Mouse (Mus musculus): ENCODE results near the gene Msto1. TPM values are rescaled to one million over a fixed set of nuclear protein-coding genes. Genes with fewer than 3 reads are reported as not detected.

Gene Msto1
- polyA plus RNA-seq, 1 experiment from 2014 or later: 40.5 TPM

DNA sequence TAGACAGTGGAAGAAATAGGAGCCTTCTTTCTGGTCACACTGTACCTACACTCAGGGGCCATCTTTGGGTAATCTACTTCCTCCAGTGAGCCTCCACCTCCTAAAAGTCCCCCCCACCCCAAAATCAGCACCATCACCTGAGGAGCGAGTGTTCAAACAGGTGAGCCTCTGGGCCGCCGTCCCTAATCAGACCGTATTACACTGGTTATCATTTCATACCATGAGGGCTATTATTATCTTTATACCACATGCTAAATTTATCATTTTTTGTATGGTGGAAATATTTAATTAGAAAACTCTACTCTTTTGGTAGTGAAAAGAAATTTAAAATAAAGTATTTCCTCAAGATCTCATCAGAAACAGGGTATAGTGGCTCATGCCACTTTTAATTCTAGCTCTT, 30.3 kb upstream of the Msto1 start:
- no peak overlapping the region for H3K9ac ChIP-seq (replicated peaks; ENCODE audit: low read depth, low read length)
- no peak overlapping the region for H3K4me2 ChIP-seq (replicated peaks; ENCODE audit: low read depth, low read length)
- H3K36me3 ChIP-seq (ENCODE audit: control insufficient read depth, insufficient read depth, low read length): peaks cover 22% of the 10 kb centered on the region
- WGBS: 82% methylated on average over 4 of the region's 4 CpGs
- H3K27ac ChIP-seq (ENCODE audit: low read length): no peak overlapping the region
- no peaks in the 10 kb centered on the region for H3K27me3 ChIP-seq (ENCODE audit: control insufficient read depth, insufficient read depth, low read length)
- H3K4me3 ChIP-seq (ENCODE audit: low read depth, low read length): no peak overlapping the region
- no peaks in the 10 kb centered on the region for H3K9me3 ChIP-seq (ENCODE audit: control insufficient read depth, low read depth, low read length)
- no peak for ATAC-seq (ENCODE audit: insufficient number of reproducible peaks, insufficient read depth, low FRiP score, low read depth)
- H3K4me1 ChIP-seq (ENCODE audit: control insufficient read depth, insufficient read depth, low read length): peaks cover 12% of the 10 kb centered on the region; the same call in 1 of the 2 replicates

DNA sequence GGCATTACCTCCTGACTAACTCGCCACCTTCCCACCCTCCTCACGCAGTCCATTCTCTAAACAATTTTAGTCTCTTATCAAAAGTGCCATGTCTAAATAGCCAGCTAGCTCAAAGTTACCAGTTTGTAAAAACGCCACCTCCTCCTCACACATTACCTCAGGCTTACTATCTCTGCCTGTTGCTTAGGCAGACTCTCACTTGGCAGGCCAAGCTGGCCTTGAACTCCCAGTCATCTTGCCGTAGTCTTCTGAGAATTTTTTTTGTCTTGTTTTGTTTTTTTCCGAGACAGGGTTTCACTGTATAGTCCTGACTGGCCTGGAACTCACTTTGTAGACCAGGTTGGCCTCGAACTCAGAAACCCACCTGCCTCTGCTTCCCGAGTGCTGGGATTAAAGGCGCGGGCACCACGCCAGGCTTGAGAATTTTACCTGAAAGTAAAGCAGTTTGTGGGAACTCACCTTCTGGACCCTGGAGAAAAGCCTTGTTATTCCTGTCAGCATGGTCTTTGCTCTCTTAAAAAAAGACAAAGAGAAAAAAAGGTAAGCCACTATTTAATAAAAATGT, 28.6 kb upstream of the Msto1 start:
- WGBS: 94% methylated on average over 10 of the region's 10 CpGs
- Histone ChIP-seq H3K27ac (ENCODE audit: low read length) (no peak overlapping the region), H3K4me1 (ENCODE audit: control insufficient read depth, insufficient read depth, low read length) (no peaks in the 10 kb centered on the region), H3K4me3 (ENCODE audit: low read depth, low read length) (no peak overlapping the region), H3K36me3 (ENCODE audit: control insufficient read depth, insufficient read depth, low read length) (peaks cover 35% of the 10 kb centered on the region), H3K27me3 (ENCODE audit: control insufficient read depth, insufficient read depth, low read length) (no peaks in the 10 kb centered on the region), H3K9ac (replicated peaks; ENCODE audit: low read depth, low read length) (no peak overlapping the region), H3K4me2 (replicated peaks; ENCODE audit: low read depth, low read length) (no peak overlapping the region), H3K9me3 (ENCODE audit: control insufficient read depth, low read depth, low read length) (no peaks in the 10 kb centered on the region)
- no peak for ATAC-seq (ENCODE audit: insufficient number of reproducible peaks, insufficient read depth, low FRiP score, low read depth)

DNA sequence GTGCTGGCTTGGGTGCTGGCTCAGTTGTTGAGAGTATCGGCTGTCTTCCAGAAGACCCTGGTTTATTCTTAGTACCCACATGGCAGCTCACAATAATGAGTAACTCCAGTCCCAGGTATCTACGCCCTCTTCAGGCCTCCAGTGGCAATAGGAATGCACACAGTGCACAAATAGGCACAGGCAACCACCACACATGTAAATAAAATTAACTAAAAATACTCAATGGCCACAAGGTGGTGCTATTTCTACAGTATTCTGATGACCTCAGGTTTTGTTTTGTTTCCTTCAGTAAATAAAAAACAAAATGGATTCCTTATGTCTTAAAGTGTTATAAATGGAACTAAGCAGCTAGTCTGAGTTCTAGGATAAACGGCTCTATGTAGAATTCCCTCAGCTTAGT, 25.9 kb upstream of the Msto1 start:
- Histone ChIP-seq H3K4me1 (ENCODE audit: control insufficient read depth, insufficient read depth, low read length) (no peaks in the 10 kb centered on the region), H3K9me3 (ENCODE audit: control insufficient read depth, low read depth, low read length) (no peaks in the 10 kb centered on the region), H3K36me3 (ENCODE audit: control insufficient read depth, insufficient read depth, low read length) (peaks cover 52% of the 10 kb centered on the region), H3K4me3 (ENCODE audit: low read depth, low read length) (no peak overlapping the region), H3K27ac (ENCODE audit: low read length) (no peak overlapping the region), H3K9ac (replicated peaks; ENCODE audit: low read depth, low read length) (no peak overlapping the region), H3K27me3 (ENCODE audit: control insufficient read depth, insufficient read depth, low read length) (no peaks in the 10 kb centered on the region), H3K4me2 (replicated peaks; ENCODE audit: low read depth, low read length) (no peak overlapping the region)
- 77% methylated on average over 3 of the region's 3 CpGs for WGBS
- no peak for ATAC-seq (ENCODE audit: insufficient number of reproducible peaks, insufficient read depth, low FRiP score, low read depth)

DNA sequence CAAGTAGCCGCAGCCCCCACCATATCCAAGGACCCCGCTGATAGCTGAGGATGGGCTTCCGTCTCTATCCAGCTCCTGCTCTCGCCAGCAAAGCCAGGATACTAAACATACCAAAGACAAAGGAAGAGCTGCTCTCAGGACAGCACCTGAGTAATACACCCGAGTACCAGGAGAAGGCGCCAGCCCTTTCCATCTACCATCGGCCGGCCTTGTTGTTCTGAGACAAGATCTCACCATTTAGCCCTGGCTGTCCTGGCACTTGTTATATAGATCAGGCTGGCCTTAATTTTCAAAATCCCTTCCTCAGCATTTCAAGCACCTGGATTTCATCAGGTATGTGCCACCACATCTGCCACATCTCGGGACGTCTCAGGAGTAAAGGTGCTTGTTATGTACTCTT, 25.3 kb upstream of the Msto1 start:
- peaks cover 59% of the 10 kb centered on the region for H3K36me3 ChIP-seq (ENCODE audit: control insufficient read depth, insufficient read depth, low read length)
- H3K4me3 ChIP-seq (ENCODE audit: low read depth, low read length): no peak overlapping the region
- H3K27ac ChIP-seq (ENCODE audit: low read length): no peak overlapping the region
- H3K4me1 ChIP-seq (ENCODE audit: control insufficient read depth, insufficient read depth, low read length): no peaks in the 10 kb centered on the region
- H3K4me2 ChIP-seq (replicated peaks; ENCODE audit: low read depth, low read length): no peak overlapping the region
- no peaks in the 10 kb centered on the region for H3K27me3 ChIP-seq (ENCODE audit: control insufficient read depth, insufficient read depth, low read length)
- no peak overlapping the region for H3K9ac ChIP-seq (replicated peaks; ENCODE audit: low read depth, low read length)
- no peaks in the 10 kb centered on the region for H3K9me3 ChIP-seq (ENCODE audit: control insufficient read depth, low read depth, low read length)
- ATAC-seq (ENCODE audit: insufficient number of reproducible peaks, insufficient read depth, low FRiP score, low read depth): no peak
- WGBS: 92% methylated on average over 10 of the region's 10 CpGs

DNA sequence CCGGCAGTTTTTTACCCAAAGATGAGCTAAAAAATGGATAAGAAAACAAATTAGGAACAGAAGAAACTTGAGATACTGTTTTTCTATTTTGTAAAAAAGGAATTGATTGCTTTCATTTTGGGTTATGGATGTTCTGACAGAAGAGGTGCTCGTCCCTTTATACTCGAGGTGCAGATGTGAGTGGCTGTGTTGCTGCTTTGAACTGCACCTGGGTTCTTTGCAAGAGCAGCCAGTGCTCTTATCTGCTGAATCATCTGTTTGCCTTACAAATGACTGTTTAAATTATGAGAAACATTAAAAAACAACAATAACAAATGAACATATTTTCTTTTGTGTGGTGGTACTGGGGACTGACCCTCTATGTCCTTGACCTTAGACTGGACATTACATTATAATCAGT, 15.7 kb upstream of the Msto1 start:
- no peak overlapping the region for H3K4me3 ChIP-seq (ENCODE audit: low read depth, low read length)
- ATAC-seq (ENCODE audit: insufficient number of reproducible peaks, insufficient read depth, low FRiP score, low read depth): no peak
- H3K4me2 ChIP-seq (replicated peaks; ENCODE audit: low read depth, low read length): no peak overlapping the region
- no peaks in the 10 kb centered on the region for H3K27me3 ChIP-seq (ENCODE audit: control insufficient read depth, insufficient read depth, low read length)
- no peak overlapping the region for H3K27ac ChIP-seq (ENCODE audit: low read length)
- WGBS: 90% methylated on average over 3 of the region's 3 CpGs
- H3K4me1 ChIP-seq (ENCODE audit: control insufficient read depth, insufficient read depth, low read length): no peaks in the 10 kb centered on the region
- no peaks in the 10 kb centered on the region for H3K9me3 ChIP-seq (ENCODE audit: control insufficient read depth, low read depth, low read length)
- H3K36me3 ChIP-seq (ENCODE audit: control insufficient read depth, insufficient read depth, low read length): peaks cover 67% of the 10 kb centered on the region
- H3K9ac ChIP-seq (replicated peaks; ENCODE audit: low read depth, low read length): no peak overlapping the region

DNA sequence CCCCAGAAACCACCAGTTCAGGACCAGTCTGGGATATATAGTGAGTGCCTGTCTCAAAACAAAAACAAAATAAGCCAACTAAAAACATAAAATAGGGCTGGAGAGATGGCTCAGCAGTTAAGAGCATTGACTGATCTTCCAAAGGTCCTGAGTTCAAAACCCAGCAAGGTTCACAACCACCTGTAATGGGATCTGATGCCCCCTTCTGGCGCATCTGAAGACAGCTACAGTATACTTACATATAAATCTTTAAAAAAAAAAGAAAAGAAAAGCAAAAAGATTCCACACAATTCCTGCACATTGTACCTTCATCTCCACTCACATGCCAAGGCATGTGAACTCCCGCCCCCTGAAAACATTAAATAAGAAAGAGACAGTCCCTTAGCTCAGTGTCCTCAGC, 11.9 kb upstream of the Msto1 start:
- WGBS: 93% methylated on average over 2 of the region's 2 CpGs
- Histone ChIP-seq H3K4me2 (replicated peaks; ENCODE audit: low read depth, low read length) (no peak overlapping the region), H3K36me3 (ENCODE audit: control insufficient read depth, insufficient read depth, low read length) (peaks cover 78% of the 10 kb centered on the region), H3K27me3 (ENCODE audit: control insufficient read depth, insufficient read depth, low read length) (no peaks in the 10 kb centered on the region), H3K27ac (ENCODE audit: low read length) (no peak overlapping the region), H3K4me3 (ENCODE audit: low read depth, low read length) (no peak overlapping the region), H3K9ac (replicated peaks; ENCODE audit: low read depth, low read length) (no peak overlapping the region), H3K9me3 (ENCODE audit: control insufficient read depth, low read depth, low read length) (no peaks in the 10 kb centered on the region), H3K4me1 (ENCODE audit: control insufficient read depth, insufficient read depth, low read length) (no peaks in the 10 kb centered on the region)
- ATAC-seq (ENCODE audit: insufficient number of reproducible peaks, insufficient read depth, low FRiP score, low read depth): no peak

GRCm38 (mm10) chr3:88923989-88924591, 10.3 kb upstream of the Msto1 start:
- WGBS: 85% methylated on average over 8 of the region's 8 CpGs
- H3K9ac ChIP-seq (replicated peaks; ENCODE audit: low read depth, low read length): no peak overlapping the region
- no peaks in the 10 kb centered on the region for H3K4me1 ChIP-seq (ENCODE audit: control insufficient read depth, insufficient read depth, low read length)
- no peak overlapping the region for H3K27ac ChIP-seq (ENCODE audit: low read length)
- no peak overlapping the region for H3K4me2 ChIP-seq (replicated peaks; ENCODE audit: low read depth, low read length)
- no peak overlapping the region for H3K4me3 ChIP-seq (ENCODE audit: low read depth, low read length)
- no peaks in the 10 kb centered on the region for H3K9me3 ChIP-seq (ENCODE audit: control insufficient read depth, low read depth, low read length)
- H3K36me3 ChIP-seq (ENCODE audit: control insufficient read depth, insufficient read depth, low read length): peaks cover 69% of the 10 kb centered on the region
- ATAC-seq (ENCODE audit: insufficient number of reproducible peaks, insufficient read depth, low FRiP score, low read depth): no peak
- H3K27me3 ChIP-seq (ENCODE audit: control insufficient read depth, insufficient read depth, low read length): no peaks in the 10 kb centered on the region

DNA sequence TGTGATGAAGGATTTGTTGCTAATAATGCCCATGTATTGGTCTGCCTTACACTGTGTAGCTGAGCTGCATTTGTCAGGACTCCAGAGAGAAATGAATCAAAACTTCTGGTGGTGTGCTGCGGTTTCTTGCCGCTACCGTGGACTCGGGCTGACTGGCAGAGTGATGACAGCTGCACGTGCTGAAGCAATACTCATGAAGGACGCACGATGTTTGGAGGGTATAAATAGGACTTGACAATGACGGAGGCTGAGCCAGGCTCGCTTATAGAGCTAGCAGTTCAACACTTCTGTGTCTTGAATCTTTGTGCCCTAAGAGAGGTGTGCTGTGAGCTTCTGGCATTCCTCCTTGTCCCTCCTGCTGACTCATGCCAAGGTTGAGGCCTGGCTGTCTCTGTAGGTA, 7.6 kb upstream of the Msto1 start:
- Histone ChIP-seq H3K27me3 (ENCODE audit: control insufficient read depth, insufficient read depth, low read length) (no peaks in the 10 kb centered on the region), H3K4me2 (replicated peaks; ENCODE audit: low read depth, low read length) (no peak overlapping the region), H3K9ac (replicated peaks; ENCODE audit: low read depth, low read length) (no peak overlapping the region), H3K27ac (ENCODE audit: low read length) (no peak overlapping the region), H3K9me3 (ENCODE audit: control insufficient read depth, low read depth, low read length) (no peaks in the 10 kb centered on the region), H3K4me3 (ENCODE audit: low read depth, low read length) (no peak overlapping the region), H3K4me1 (ENCODE audit: control insufficient read depth, insufficient read depth, low read length) (no peaks in the 10 kb centered on the region), H3K36me3 (ENCODE audit: control insufficient read depth, insufficient read depth, low read length) (peaks cover 44% of the 10 kb centered on the region; the same call in 1 of the 2 replicates)
- WGBS: 98% methylated on average over 9 of the region's 9 CpGs
- ATAC-seq (ENCODE audit: insufficient number of reproducible peaks, insufficient read depth, low FRiP score, low read depth): no peak

GRCm38 (mm10) chr3:88918981-88919380, 5.2 kb upstream of the Msto1 start:
- 68% methylated on average over 13 of the region's 13 CpGs for WGBS
- H3K4me3 ChIP-seq (ENCODE audit: low read depth, low read length): no peak overlapping the region
- no peaks in the 10 kb centered on the region for H3K4me1 ChIP-seq (ENCODE audit: control insufficient read depth, insufficient read depth, low read length)
- no peak overlapping the region for H3K27ac ChIP-seq (ENCODE audit: low read length)
- H3K27me3 ChIP-seq (ENCODE audit: control insufficient read depth, insufficient read depth, low read length): no peaks in the 10 kb centered on the region
- no peak for ATAC-seq (ENCODE audit: insufficient number of reproducible peaks, insufficient read depth, low FRiP score, low read depth)
- no peak overlapping the region for H3K9ac ChIP-seq (replicated peaks; ENCODE audit: low read depth, low read length)
- peaks cover 22% of the 10 kb centered on the region; the same call in 1 of the 2 replicates for H3K36me3 ChIP-seq (ENCODE audit: control insufficient read depth, insufficient read depth, low read length)
- no peaks in the 10 kb centered on the region for H3K9me3 ChIP-seq (ENCODE audit: control insufficient read depth, low read depth, low read length)
- no peak overlapping the region for H3K4me2 ChIP-seq (replicated peaks; ENCODE audit: low read depth, low read length)
